Mouse (Mus musculus) gastrocnemius, postnatal 14 days (tissue): ENCODE measurements at regions not wholly inside any gene's neighbourhood (a gene's known extent, or its start where the extent isn't known, plus 50 kb on each side); places are given as distances from the start of the nearest gene placed in this dataset.

Experiments used
- DNase-seq: peaks from one replicate; pipeline ENCODE4 v3.0.0; 2021; ENCODE audit warnings: mixed read lengths
- intact Hi-C: fragments of 180-260 bp; cut with DNase I; formaldehyde crosslinking; loops from one replicate; pipeline ENCODE4 v1.15.1; 2025; ENCODE audit warnings: low total_unique reads

- intact Hi-C loops: no loop called here
- DNase-seq: no peak
These were observed 386.8 kb downstream of the Bcl11a start for GRCm38 (mm10) chr11:24464642-24465041.

GRCm38 (mm10) chr11:24467458-24467857, 389.6 kb downstream of the Bcl11a start:
- intact Hi-C loops: no loop called here
- peak; percentile 20 for DNase-seq

DNA sequence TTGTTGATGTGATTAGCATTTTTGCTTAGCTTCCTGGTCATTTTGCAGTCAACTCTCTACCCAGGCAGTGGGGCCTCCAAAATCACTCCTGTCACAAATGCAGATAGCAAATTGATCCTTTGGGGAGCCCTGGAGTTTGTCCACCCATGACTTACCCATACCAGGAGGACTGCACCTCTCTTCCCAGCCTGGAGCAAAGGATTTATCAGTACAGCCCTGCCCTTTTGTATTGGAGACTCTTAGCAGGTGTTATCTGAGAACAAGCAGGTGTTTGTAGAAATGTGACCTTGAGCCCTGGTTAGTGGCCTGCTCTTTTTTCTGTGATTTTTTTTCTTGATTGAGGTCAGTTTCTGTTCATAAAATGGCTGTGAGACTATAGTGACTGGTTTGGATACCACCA, 392.6 kb downstream of the Bcl11a start:
- intact Hi-C loops: no loop called here
- DNase-seq: no peak

GRCm38 (mm10) chr11:24472617-24473367, 394.9 kb downstream of the Bcl11a start:
- intact Hi-C loops: no loop called here
- no peak for DNase-seq

GRCm38 (mm10) chr11:24473368-24474010, 395.6 kb downstream of the Bcl11a start:
- intact Hi-C loops: no loop called here
- DNase-seq: peak; percentile 5

GRCm38 (mm10) chr11:24502722-24503424, 425.0 kb downstream of the Bcl11a start:
- intact Hi-C loops: no loop called here
- DNase-seq: no peak

- no peak for DNase-seq
- intact Hi-C loops: no loop called here
These were observed 437.7 kb downstream of the Bcl11a start for GRCm38 (mm10) chr11:24515568-24515967.

GRCm38 (mm10) chr11:24535462-24535861, 457.6 kb downstream of the Bcl11a start:
- intact Hi-C loops: no loop called here
- no peak for DNase-seq

DNA sequence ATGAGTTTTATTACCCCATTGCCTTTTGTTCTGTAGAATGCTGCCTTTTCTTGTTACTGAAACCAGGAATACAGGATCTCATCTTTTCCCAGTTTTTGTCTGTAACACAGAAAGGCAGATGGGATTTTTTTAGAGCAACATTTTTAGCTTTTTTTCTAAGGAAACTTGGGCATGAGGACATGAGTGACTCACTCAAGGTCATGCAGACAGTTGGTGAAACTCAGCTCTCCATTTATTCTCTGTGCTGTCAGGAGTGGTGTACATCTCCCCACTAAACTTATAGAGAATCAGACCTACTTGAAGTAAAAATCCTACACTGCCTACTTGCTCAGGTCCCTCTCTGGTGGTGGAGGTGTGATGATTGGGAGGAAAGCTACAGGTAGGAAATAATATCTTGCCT, 459.9 kb downstream of the Bcl11a start:
- intact Hi-C loops: no loop called here
- no peak for DNase-seq

DNA sequence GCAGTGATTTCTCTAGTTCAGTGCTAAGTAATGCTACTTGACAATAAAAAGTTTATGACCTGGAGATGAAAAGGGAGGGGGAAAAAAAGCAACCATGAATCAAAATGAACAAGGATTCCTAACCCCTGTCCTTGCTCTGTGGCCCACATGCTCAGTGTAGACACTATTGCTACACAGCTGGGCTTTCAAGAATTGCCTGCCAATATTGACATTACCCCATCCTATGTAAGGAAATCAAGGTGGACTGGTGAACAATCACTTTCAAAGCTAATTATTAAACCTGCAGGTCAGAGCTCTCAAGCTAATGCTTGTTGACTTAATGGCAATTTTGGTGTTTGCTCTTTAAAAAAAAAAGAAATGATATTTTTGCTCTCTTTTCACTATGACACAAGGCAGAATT, 491.8 kb downstream of the Bcl11a start:
- intact Hi-C loops: no loop called here
- DNase-seq: no peak

GRCm38 (mm10) chr11:24613529-24613928, 535.7 kb downstream of the Bcl11a start:
- no peak for DNase-seq
- intact Hi-C loops: no loop called here

DNA sequence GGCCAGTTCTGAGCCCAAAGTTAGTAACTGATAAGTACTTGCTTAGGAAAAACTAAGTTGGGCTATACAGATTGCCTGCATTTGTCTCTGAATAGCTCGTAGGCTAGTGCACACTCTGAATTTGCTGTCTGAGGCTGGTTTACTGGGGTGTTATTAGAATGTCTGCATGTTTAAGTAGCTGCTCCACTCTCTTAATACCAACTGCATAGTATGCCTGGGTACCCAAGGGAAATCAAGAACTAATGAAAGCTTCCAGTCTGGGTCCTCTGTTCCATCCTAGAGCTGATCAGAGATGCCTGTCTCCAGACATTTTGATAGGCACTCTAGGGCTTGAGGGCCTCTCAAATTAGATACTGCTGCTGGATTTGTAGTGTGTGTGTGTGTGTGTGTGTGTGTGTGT, 537.6 kb downstream of the Bcl11a start:
- no peak for DNase-seq
- intact Hi-C loops: no loop called here

- no peak for DNase-seq
- intact Hi-C loops: no loop called here
These were observed 540.7 kb downstream of the Bcl11a start for GRCm38 (mm10) chr11:24618586-24618985.

DNA sequence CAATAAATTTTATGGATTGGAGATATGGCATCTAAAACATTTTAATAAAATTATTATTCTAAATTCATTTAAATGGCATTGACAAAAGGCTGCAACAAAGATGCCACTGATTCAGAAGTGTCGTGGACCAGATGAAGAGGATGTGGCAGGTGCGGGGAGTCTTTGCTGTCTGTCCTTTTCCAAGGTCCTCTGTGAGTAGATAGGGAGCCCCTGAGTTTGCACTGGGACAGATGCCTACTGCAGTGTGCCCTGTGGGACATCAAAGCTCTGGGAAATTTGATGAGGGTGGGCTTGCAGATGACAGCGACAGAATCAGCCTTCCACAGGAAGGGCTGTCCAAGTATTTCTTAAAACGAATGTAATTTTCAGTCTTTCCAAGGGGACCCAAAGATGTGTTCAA, 541.2 kb downstream of the Bcl11a start:
- intact Hi-C loops: no loop called here
- no peak for DNase-seq

GRCm38 (mm10) chr11:24628619-24629018, 550.8 kb downstream of the Bcl11a start:
- intact Hi-C loops: no loop called here
- no peak for DNase-seq

DNA sequence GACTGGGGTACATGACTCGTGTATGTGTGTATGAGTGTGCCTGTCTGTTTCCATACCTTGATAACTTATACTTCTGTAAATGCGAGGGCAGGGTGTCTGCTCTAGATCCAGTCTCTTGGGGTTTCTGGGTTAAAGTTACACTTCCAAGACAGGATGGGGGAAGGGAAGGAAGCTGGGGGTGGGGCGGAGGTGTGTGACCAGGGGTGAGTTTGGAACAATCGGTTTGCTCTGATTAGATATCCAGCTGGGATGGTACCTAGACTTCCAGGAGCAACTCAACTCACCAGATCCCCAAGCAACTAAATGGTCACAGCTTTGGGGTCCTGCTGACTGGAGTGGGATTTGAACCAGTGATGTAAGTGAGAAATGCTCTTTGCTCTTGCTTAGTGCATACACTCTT, 551.6 kb downstream of the Bcl11a start:
- intact Hi-C loops: no loop called here
- no peak for DNase-seq

GRCm38 (mm10) chr11:24630403-24630900, 552.6 kb downstream of the Bcl11a start:
- intact Hi-C loops: no loop called here
- no peak for DNase-seq

GRCm38 (mm10) chr11:24631651-24632050, 553.8 kb downstream of the Bcl11a start:
- no peak for DNase-seq
- intact Hi-C loops: no loop called here

- DNase-seq: no peak
- intact Hi-C loops: no loop called here
These were observed 558.9 kb downstream of the Bcl11a start for GRCm38 (mm10) chr11:24636716-24637115.

GRCm38 (mm10) chr11:24643439-24644109, 565.7 kb downstream of the Bcl11a start:
- intact Hi-C loops: no loop called here
- DNase-seq: no peak
